Mouse (Mus musculus) intestine, postnatal 0 days (tissue): ENCODE measurements around the gene B4galt1. TPM values are rescaled to one million over a fixed set of nuclear protein-coding genes. Genes with fewer than 3 reads are reported as not detected.
A peak's percentile ranks its signal among the peaks of the same experiment; 100 is the strongest.
"Not testable (repeated sequence)": the region's sequence is repeated elsewhere in the genome, so short reads cannot be mapped to it uniquely, and the experiment has no call there.

Source experiments
- ATAC-seq: fragments of 200-750 bp; cut with Nextera tagmentation; 2 replicates; pipeline ENCODE4 v1.8.0; 2017; ENCODE audit warnings: mild to moderate bottlenecking, moderate TSS enrichment, moderate library complexity
- H3K27ac ChIP-seq: fragments of 300-500 bp; sonication (generic); 2 replicates; pipeline ENCODE4 v1.5.1; 2014; ENCODE audit warnings: mild to moderate bottlenecking, low read depth, low read length, moderate library complexity
- H3K27me3 ChIP-seq: fragments of 300-500 bp; sonication (generic); replicated peaks from 2 replicates; pipeline ENCODE4 v1.6.1; 2014; ENCODE audit warnings: low read length, mixed read lengths; ENCODE audit not compliant: control insufficient read depth, insufficient read depth
- H3K36me3 ChIP-seq: fragments of 300-500 bp; sonication (generic); 2 replicates; pipeline ENCODE4 v1.6.1; 2014; ENCODE audit warnings: mild to moderate bottlenecking, moderate library complexity; ENCODE audit not compliant: control insufficient read depth, insufficient read depth
- H3K4me1 ChIP-seq: fragments of 300-500 bp; sonication (generic); replicated peaks from 2 replicates; pipeline ENCODE4 v1.6.1; 2014; ENCODE audit warnings: antibody characterized with exemption, low read length, mixed read lengths; ENCODE audit not compliant: control insufficient read depth, insufficient read depth
- H3K4me2 ChIP-seq: fragments of 300-500 bp; sonication (generic); replicated peaks from 2 replicates; pipeline ENCODE4 v1.6.1; 2014; ENCODE audit warnings: low read depth, mild to moderate bottlenecking, moderate library complexity
- H3K4me3 ChIP-seq: fragments of 300-500 bp; sonication (generic); 2 replicates; pipeline ENCODE4 v1.5.1; 2014; ENCODE audit warnings: low read depth, low read length
- H3K9ac ChIP-seq: fragments of 300-500 bp; sonication (generic); 2 replicates; pipeline ENCODE4 v1.6.1; 2014; ENCODE audit warnings: mild to moderate bottlenecking, low read depth, low read length
- H3K9me3 ChIP-seq: fragments of 300-500 bp; sonication (generic); 2 replicates; pipeline ENCODE4 v1.6.1; 2016; ENCODE audit warnings: mixed run types; ENCODE audit not compliant: control insufficient read depth
- CTCF ChIP-seq: sonication (generic); IDR thresholded peaks from 2 replicates; pipeline ENCODE4 v1.5.1; 2016; ENCODE audit warnings: low read depth, mild to moderate bottlenecking, control low read depth, antibody characterized with exemption, moderate library complexity
- WGBS: fragments of 180-500 bp; shearing (Covaris S2); extraction: QIAGEN DNeasy Blood & Tissue Kit; methylation state at CpG from one replicate; pipeline ENCODE4 v1.1.7; 2014; 5-methylcytosine and 5-hydroxymethylcytosine counted together
- polyA plus RNA-seq: library from polyadenylated mRNA; unstranded; fragments of >200 nt; fragmentation: Nextera tagmentation; extraction: Ambion mirVana; gene quantifications from 2 replicates; pipeline ENCODE4 v1.2.1, GENCODE M21; 2015

The B4galt1 gene
- polyA plus RNA-seq, 1 experiment from 2014 or later = 15.3 TPM

DNA sequence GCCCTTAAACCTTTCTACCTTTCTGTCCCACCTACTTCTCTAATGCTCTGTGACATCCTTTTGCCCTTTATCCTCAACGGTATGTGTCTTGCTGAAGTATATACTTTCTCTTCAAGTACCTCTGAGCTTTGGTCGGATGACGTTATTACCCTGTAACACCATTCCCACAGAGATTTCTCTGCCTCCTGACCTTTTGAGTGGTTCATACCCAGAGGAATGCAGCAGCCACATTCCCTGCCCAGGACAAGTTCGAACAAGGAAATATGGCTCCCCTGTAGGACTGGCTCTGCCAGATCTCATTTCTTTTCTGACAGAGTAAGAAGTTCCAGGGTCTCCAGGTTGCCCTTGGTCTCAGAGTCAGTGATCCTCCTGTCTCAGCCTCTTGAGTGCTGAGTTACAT lies 51.9 kb downstream of the B4galt1 start:
- no peak overlapping the region for H3K27ac ChIP-seq
- no peak for TF ChIP-seq CTCF
- ATAC-seq = no peak
- no peak overlapping the region for H3K4me3 ChIP-seq
- H3K9me3 ChIP-seq = 0 out of 2 replicates have a peak, but pooled peaks cover 3% of the 10 kb centered on the region
- peaks cover 14% of the 10 kb centered on the region for H3K36me3 ChIP-seq
- no peak overlapping the region for H3K9ac ChIP-seq
- H3K27me3 ChIP-seq = no peaks in the 10 kb centered on the region
- WGBS = 64% methylated on average over 4 of the region's 4 CpGs
- 0 out of 2 replicates have a peak, but pooled peaks cover 4% of the 10 kb centered on the region for H3K4me1 ChIP-seq
- no peak overlapping the region for H3K4me2 ChIP-seq

DNA sequence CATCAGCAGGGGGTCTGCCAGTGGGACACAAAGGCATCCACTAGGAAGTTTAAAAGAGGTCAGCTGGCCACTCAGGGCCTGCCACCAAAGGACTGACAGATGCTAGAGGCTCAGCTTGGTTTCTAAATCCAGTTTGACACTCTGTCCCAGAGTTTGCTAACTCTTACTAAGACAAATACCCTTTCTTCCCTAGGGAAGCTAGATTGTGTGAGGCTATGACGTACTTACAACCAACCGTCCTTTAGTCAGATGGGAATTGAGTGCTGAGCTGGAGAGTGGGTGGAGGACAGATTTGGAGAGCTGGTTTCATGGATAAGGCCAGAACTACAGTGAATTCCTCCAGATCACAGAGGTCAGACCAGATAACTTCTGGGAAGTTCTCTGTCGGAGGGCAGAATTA lies 52.9 kb downstream of the B4galt1 start:
- Histone ChIP-seq H3K36me3 (peaks cover 11% of the 10 kb centered on the region), H3K27ac (no peak overlapping the region), H3K4me2 (no peak overlapping the region), H3K4me3 (no peak overlapping the region), H3K27me3 (no peaks in the 10 kb centered on the region), H3K4me1 (0 out of 2 replicates have a peak, but pooled peaks cover 4% of the 10 kb centered on the region), H3K9me3 (0 out of 2 replicates have a peak, but pooled peaks cover 3% of the 10 kb centered on the region), H3K9ac (no peak overlapping the region)
- no peak for TF ChIP-seq CTCF
- WGBS = 86% methylated on average over 3 of the region's 3 CpGs
- no peak for ATAC-seq

DNA sequence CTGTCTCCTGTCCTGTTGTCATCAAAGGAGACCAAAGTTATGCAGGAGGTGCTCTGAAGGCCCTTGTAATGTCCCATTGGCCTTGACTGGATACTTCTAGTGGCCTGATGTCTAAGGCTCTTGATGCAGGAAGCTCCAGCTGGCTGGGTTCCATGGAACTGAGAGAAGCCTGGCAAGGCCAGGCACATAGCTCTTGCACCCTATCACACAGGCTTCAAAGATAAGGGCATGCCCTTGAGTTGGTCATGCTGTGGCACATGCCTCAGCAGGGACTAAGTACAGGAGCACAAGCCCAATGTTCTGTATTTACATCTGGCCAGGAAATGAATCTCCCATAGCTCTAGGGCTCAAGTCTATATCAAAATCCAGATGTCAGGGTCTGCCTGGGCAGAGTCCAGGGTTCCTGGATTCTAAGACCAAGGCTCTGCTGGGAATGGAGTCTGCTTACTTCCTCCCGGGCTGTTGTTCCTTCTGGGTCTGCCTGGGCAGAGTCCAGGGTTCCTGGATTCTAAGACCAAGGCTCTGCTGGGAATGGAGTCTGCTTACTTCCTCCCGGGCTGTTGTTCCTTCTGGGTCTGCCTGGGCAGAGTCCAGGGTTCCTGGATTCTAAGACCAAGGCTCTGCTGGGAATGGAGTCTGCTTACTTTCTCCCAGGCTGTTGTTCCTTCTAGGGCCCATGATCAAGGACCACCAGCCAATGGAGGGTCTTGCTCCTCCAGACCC lies 54.8 kb downstream of the B4galt1 start:
- 40% methylated on average over 1 of the region's 2 CpGs for WGBS
- H3K9me3 ChIP-seq, H3K4me3 ChIP-seq, H3K27me3 ChIP-seq, H3K36me3 ChIP-seq, H3K9ac ChIP-seq, H3K4me2 ChIP-seq, H3K4me1 ChIP-seq, H3K27ac ChIP-seq: not testable (repeated sequence)
- ATAC-seq = peak; percentile 82

DNA sequence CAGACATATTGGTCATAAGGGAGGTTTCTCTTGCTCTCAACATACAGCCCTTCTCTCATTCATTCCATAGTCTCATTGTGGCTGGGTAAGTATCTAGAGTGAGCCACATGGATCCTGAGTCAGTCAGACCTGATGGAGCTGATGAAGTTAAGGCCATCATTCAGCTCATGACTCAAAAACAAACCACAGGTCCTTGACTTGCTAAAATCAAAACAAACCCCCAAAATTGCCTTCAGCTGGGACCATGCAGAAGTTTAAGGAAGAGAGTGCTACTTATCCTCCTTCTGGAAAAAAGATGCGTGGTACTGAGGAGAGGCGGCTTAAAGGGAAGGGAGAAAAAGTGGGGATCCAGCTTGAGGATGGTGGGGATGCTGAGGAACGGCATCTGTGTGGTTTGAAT lies 58.0 kb downstream of the B4galt1 start:
- no peak overlapping the region for H3K27ac ChIP-seq
- no peaks in the 10 kb centered on the region for H3K27me3 ChIP-seq
- H3K9me3 ChIP-seq = 0 out of 2 replicates have a peak, but pooled peaks cover 3% of the 10 kb centered on the region
- H3K4me2 ChIP-seq = no peak overlapping the region
- no peak for ATAC-seq
- WGBS = 89% methylated on average over 3 of the region's 3 CpGs
- no peaks in the 10 kb centered on the region; the same call in 1 of the 2 replicates for H3K36me3 ChIP-seq
- H3K9ac ChIP-seq = no peak overlapping the region
- TF ChIP-seq CTCF = no peak
- 0 out of 2 replicates have a peak, but pooled peaks cover 4% of the 10 kb centered on the region for H3K4me1 ChIP-seq
- H3K4me3 ChIP-seq = no peak overlapping the region

DNA sequence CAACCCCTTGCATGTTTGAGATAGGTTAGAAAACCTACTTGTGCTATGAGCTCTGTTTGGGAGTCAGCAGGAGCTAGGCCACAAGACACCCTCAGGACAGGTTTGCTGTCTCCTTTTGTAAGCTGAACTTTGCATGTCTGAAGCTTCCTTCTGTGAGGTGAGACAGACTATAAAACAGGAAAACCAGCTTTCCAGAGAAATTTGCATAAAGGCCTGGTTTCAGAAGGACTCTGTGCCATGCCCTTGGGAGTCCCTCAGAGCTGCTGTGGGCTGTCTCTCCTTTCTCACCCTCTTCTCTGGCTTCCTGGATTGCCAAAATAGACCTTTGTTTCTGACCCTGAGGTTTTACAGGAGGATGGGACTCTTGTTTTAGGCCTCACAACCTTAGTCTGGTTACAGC lies 59.5 kb downstream of the B4galt1 start:
- no peaks in the 10 kb centered on the region; the same call in 1 of the 2 replicates for H3K36me3 ChIP-seq
- no peak for ATAC-seq
- H3K9me3 ChIP-seq = 0 out of 2 replicates have a peak, but pooled peaks cover 3% of the 10 kb centered on the region
- no peak overlapping the region for H3K9ac ChIP-seq
- 0 out of 2 replicates have a peak, but pooled peaks cover 4% of the 10 kb centered on the region for H3K4me1 ChIP-seq
- no peak overlapping the region for H3K4me2 ChIP-seq
- no peak overlapping the region for H3K4me3 ChIP-seq
- H3K27ac ChIP-seq = no peak overlapping the region
- TF ChIP-seq CTCF = no peak
- no peaks in the 10 kb centered on the region for H3K27me3 ChIP-seq

DNA sequence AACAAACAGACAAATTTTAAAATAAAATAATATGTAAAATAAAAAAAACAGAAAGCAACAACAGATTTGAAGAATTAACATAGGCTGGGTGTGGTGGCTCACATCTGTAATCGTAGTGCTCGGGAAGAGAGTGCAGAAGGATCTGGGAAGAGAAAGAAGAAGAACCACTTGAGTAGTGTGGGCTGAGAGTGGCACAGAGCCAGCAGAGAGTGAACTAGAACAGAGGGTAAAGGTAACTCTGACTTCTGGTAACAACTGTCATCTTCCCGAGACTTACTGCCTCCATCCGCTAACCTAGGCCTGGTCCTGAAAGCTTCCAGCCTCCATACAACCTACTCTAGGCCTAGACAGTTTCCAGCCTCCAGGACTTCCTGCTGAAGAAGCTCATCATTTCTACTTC lies 62.6 kb downstream of the B4galt1 start:
- no peaks in the 10 kb centered on the region for H3K9me3 ChIP-seq
- no peaks in the 10 kb centered on the region for H3K36me3 ChIP-seq
- no peak overlapping the region for H3K4me3 ChIP-seq
- no peak overlapping the region for H3K27ac ChIP-seq
- no peaks in the 10 kb centered on the region for H3K27me3 ChIP-seq
- no peaks in the 10 kb centered on the region for H3K4me1 ChIP-seq
- H3K4me2 ChIP-seq = no peak overlapping the region
- TF ChIP-seq CTCF = no peak
- WGBS = 78% methylated on average over 4 of the region's 4 CpGs
- ATAC-seq = no peak
- H3K9ac ChIP-seq = no peak overlapping the region
